Mouse (Mus musculus) bone marrow macrophage, adult 2 months (primary cell): ENCODE measurements at regions not wholly inside any gene's neighbourhood (a gene's known extent, or its start where the extent isn't known, plus 50 kb on each side); places are given as distances from the start of the nearest gene placed in this dataset.

Source experiments
- H3K27ac ChIP-seq: 2 replicates; pipeline ENCODE4 v1.5.1; 2012; ENCODE audit warnings: low read depth, low read length; ENCODE audit not compliant: insufficient read depth
- H3K4me1 ChIP-seq: 2 replicates; pipeline ENCODE4 v1.6.1; 2012; ENCODE audit warnings: low read length; ENCODE audit not compliant: control insufficient read depth, insufficient read depth
- H3K4me3 ChIP-seq: 2 replicates; pipeline ENCODE4 v1.5.1; 2012; ENCODE audit warnings: mild to moderate bottlenecking, low read length, moderate library complexity; ENCODE audit not compliant: insufficient read depth
- CTCF ChIP-seq: IDR thresholded peaks from 2 replicates; pipeline ENCODE4 v1.5.1; 2012; ENCODE audit warnings: low read depth, mild to moderate bottlenecking, low read length, moderate library complexity
- POLR2A ChIP-seq: IDR thresholded peaks from 2 replicates; pipeline ENCODE4 v1.6.1; 2012; ENCODE audit warnings: mild to moderate bottlenecking, low read depth, low read length, borderline replicate concordance

DNA sequence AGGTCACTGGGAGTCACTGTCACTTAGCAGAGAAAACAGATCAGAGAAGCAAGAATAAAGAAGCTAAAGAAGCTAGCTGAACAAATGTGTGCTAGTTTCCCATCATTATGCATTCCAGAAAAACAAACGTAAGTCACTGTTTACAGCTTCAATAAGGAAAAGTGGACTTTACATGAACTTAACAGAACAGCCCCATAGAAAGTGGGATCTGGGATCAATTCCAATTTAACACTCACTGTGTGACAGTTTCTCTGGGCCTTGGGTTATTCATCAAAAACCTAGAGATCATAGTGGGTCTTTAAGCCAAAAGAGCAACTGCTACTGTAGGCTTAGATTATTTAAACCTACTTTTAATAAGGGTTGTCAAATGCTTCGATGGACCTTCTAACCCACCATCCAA is 379.4 kb downstream of the Atp6ap1l start:
- Histone ChIP-seq H3K4me1 (peaks cover 4% of the 10 kb centered on the region), H3K4me3 (no peak overlapping the region), H3K27ac (no peak overlapping the region)
- TF ChIP-seq CTCF: no peak
- no peak for TF ChIP-seq POLR2A

- no peak overlapping the region for H3K4me3 ChIP-seq
- H3K4me1 ChIP-seq: peaks cover 11% of the 10 kb centered on the region
- H3K27ac ChIP-seq: no peak overlapping the region
- TF ChIP-seq POLR2A (no peak), CTCF (no peak)
Measured at GRCm38 (mm10) chr13:90521758-90522245, 383.4 kb downstream of the Atp6ap1l start.

DNA sequence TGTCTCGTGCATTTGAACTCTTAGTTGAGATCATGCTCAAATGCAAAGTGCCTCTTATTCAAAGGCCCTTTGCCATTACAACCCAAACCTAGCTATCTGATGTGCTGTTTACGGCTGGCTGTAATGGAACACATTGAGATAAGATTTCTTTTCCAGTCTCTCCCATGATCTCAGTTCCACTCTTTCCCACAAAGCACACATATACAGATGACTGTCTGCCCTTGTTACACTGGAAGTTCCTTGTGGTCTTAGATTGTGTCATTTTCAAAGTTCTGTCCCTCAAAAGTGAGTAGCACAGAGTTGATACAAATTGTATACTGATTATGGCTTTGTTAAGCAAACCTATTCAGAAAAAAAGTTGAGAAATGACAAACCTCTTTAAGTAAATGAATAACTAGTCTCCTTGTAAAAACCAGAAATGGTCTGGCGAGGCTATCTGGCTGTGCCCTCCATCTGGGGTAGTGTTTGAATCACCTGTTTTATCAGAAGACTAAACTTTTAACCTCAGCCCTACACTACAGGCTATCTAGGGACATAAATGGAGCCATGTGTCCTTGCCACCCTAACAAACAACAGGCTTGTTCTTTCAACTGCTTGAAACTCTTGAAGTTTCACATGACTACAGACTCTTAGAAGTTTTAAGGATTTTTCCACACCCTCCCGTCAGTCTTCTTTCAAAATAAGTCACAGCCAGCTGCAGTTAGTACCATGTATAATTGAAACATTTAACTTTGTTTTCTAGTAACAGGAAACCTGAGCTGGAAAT is 384.0 kb downstream of the Atp6ap1l start:
- peaks cover 8% of the 10 kb centered on the region for H3K4me1 ChIP-seq
- no peak overlapping the region for H3K27ac ChIP-seq
- no peak overlapping the region for H3K4me3 ChIP-seq
- TF ChIP-seq CTCF (no peak), POLR2A (no peak)

DNA sequence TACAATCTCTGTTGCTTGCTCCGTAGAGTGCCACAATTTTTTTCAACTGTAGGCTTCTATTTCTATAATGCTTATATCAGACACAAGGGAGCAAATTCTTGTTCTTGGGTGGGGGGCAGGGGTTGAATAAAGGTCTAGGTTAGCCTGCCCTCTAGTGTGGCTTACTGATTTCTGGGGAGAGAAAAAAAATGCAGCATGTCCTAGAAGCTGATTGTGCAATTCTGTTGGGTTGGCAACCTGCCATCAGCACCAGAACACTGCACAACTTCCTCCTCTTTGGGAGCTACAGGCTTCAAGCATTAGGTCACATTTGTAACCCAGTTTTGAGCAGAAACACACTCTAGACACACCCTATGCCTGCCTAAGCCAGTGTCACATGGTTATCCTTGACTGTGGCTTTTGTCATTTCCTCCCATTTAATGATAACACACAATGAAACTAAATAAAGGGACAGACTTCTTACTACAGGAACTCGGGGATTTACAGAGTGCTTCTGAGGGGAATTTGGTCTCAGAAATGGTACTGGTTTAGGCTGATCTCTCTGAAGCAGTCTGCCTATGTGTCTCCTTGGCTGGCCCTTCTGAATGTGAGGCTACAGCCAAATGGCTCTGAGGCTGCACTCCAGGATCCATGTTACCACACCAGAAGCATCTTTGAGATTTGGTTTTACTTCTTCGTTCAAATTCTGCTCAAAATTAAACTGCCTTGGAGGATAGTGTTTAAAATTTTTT is 389.2 kb downstream of the Atp6ap1l start:
- Histone ChIP-seq H3K27ac (peak overlapping the region; percentile 86), H3K4me1 (peaks cover 9% of the 10 kb centered on the region), H3K4me3 (peak overlapping the region; percentile 41)
- no peak for TF ChIP-seq CTCF
- no peak for TF ChIP-seq POLR2A

- Histone ChIP-seq H3K27ac (no peak overlapping the region), H3K4me1 (peaks cover 8% of the 10 kb centered on the region), H3K4me3 (no peak overlapping the region)
- no peak for TF ChIP-seq CTCF
- TF ChIP-seq POLR2A: no peak
Measured at GRCm38 (mm10) chr13:90513867-90514266, 391.3 kb downstream of the Atp6ap1l start.

DNA sequence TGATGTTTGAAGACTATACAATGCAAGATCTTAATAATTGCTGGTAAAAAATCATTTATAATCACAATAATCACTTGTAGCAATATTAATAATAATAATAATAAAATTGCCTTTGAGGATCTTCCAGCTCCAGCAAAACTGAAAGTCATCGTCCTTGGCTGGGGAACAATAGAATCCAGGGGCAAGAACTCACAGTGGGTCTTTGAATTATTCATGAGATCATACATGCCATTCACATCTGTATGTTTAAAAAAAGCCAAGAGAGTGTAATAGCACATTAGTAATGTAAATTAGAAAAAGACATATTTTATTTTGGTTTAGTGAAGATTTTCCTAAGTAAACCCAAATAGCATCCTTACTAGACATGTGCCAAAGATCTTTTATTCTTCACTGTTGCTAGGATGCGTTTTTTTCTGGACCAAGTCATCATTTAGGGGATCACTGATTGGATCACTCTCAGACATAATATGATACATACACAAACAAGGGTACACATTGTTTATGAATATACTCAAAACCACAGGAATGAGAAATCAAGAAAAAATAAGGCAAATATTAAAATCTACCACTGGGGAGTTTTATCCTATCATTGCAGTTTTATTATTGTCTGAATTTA is 392.3 kb downstream of the Atp6ap1l start:
- Histone ChIP-seq H3K4me3 (no peak overlapping the region), H3K4me1 (peaks cover 4% of the 10 kb centered on the region), H3K27ac (no peak overlapping the region)
- no peak for TF ChIP-seq CTCF
- no peak for TF ChIP-seq POLR2A

DNA sequence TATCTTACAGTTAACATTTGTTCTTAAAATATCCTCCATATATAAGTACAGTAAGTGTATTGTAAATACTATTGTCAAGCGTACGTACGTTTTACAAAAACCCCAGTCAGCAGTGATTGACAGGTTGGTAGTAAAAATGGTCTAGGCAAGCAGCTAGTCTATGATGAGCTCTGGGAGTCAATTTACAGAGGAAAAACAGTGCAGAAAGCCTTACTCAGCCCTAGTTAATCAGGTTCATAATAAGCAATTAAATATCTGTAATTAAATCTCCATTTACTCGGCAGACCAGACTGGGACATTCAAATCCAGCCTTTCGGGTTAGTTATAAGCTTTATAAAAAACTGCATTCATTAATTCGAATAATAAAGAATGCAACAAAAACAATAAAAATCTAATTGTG is 394.7 kb downstream of the Atp6ap1l start:
- H3K4me3 ChIP-seq: no peak overlapping the region
- TF ChIP-seq CTCF (no peak), POLR2A (no peak)
- no peaks in the 10 kb centered on the region for H3K4me1 ChIP-seq
- no peak overlapping the region for H3K27ac ChIP-seq

DNA sequence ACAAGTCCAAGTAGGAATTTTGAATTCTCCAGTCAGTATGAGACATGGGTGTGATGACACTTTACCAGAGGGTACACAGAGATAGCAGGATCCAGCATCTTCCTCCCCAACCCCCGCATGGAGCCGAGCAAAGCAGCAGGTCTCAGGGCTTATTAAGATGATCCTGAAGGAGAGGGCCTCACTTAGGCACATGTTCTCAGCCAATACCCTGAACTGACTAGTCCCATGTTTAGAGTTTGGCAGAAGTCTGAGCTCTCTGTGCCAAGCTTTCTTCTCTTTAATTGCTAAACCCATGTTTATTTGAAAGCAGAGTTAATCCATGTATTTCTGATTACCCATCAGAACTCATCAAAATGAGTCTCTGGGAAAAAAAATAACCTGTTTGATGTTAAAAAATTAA is 402.0 kb downstream of the Atp6ap1l start:
- H3K27ac ChIP-seq: no peak overlapping the region
- H3K4me1 ChIP-seq: peaks cover 16% of the 10 kb centered on the region
- TF ChIP-seq CTCF: no peak
- no peak overlapping the region for H3K4me3 ChIP-seq

- TF ChIP-seq CTCF (no peak), POLR2A (no peak)
- H3K4me3 ChIP-seq: no peak overlapping the region
- no peak overlapping the region for H3K27ac ChIP-seq
- peaks cover 16% of the 10 kb centered on the region for H3K4me1 ChIP-seq
Measured at GRCm38 (mm10) chr13:90502141-90502540, 403.0 kb downstream of the Atp6ap1l start.

DNA sequence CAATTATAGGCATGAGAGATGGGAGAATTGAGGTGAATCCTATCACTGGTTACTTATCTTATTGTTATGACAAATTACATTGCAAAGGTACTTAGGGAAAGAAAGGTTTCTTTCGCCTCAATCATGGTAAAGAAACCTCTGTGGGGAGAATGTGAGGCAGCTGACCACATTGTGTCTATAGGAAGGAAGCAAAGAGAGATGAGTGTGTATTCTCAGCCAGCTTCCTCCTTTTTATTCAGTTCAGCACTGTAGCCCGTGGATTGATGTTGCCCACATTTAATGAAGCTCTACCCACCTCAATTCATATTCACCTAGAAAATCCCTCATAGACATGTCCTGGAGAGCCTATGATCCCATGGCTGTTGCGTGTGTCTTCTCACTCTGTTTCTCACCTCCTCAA is 406.2 kb downstream of the Atp6ap1l start:
- no peak for TF ChIP-seq POLR2A
- TF ChIP-seq CTCF: no peak
- Histone ChIP-seq H3K4me3 (no peak overlapping the region), H3K27ac (no peak overlapping the region), H3K4me1 (peaks cover 16% of the 10 kb centered on the region)
